Mouse (Mus musculus): Measurements from ENCODE around the gene Map3k9. TPM values are rescaled to one million over a fixed set of nuclear protein-coding genes. Genes with fewer than 3 reads are reported as not detected.

Gene Map3k9
- polyA plus RNA-seq, 1 experiment from 2014 or later, result 7.9 TPM

Other genes with a start within 250 kb of the Map3k9 start
- 30.5 and 30.9 TPM in 2 replicates for gene Gm20498, start 248.3 kb downstream of the Map3k9 start, polyA plus RNA-seq (2016; fragmentation: Nextera tagmentation; extraction: Ambion mirVana)
- gene Synj2bp, start 248.3 kb downstream of the Map3k9 start, polyA plus RNA-seq (2016; fragmentation: Nextera tagmentation; extraction: Ambion mirVana), result 35.4 and 36.2 TPM in 2 replicates
- gene Adam21, start 212.7 kb downstream of the Map3k9 start, polyA plus RNA-seq (2016; fragmentation: Nextera tagmentation; extraction: Ambion mirVana), result 0.69 and 0.75 TPM in 2 replicates
- 61.8 and 67.7 TPM in 2 replicates for gene Med6, start 186.2 kb downstream of the Map3k9 start, polyA plus RNA-seq (2016; fragmentation: Nextera tagmentation; extraction: Ambion mirVana)
- 6.4 and 7.0 TPM in 2 replicates for gene Ttc9, start 149.9 kb downstream of the Map3k9 start, polyA plus RNA-seq (2016; fragmentation: Nextera tagmentation; extraction: Ambion mirVana)
- 11.7 and 12.4 TPM in 2 replicates for gene Pcnx, start 78.8 kb upstream of the Map3k9 start, polyA plus RNA-seq (2016; fragmentation: Nextera tagmentation; extraction: Ambion mirVana)

Measured in neural tube, embryonic 12.5 days (tissue).